Mouse (Mus musculus): ENCODE data around the gene Cdca4. TPM values are rescaled to one million over a fixed set of nuclear protein-coding genes. Genes with fewer than 3 reads are reported as not detected.

Gene Cdca4
- 8.0 and 15.8 TPM in 2 replicates for polyA plus RNA-seq (2012; rRNA removed)

GRCm38 (mm10) chr12:112829244-112829864, at the start of gene Cdca4:
TSS of gene Cdca4 (minus strand) at chr12:112829423.
- Histone ChIP-seq H3K27ac (ENCODE audit: insufficient read depth, low read depth, low read length) (peak within 1 kb of the TSS; percentile 79), H3K27me3 (ENCODE audit: control insufficient read depth, insufficient read depth, low read length) (no peaks in the 10 kb centered on the region), H3K4me3 (ENCODE audit: low read depth, low read length) (peak within 1 kb of the TSS; percentile 97), H3K36me3 (ENCODE audit: control insufficient read depth, insufficient read depth, low read length) (peaks cover 6% of the 10 kb centered on the region; the same call in 1 of the 2 replicates), H3K4me1 (ENCODE audit: control insufficient read depth, insufficient read depth, insufficient read length, low read length) (peaks cover 5% of the 10 kb centered on the region; the same call in 1 of the 2 replicates)
- 1% methylated on average over 72 of the region's 72 CpGs for WGBS
- TF ChIP-seq POLR2A (IDR thresholded peaks at IDR 0.05; ENCODE audit: low read depth, low read length) (peak; percentile 59; the same call in 1 of the 2 replicates), CTCF (IDR thresholded peaks at IDR 0.05; ENCODE audit: extremely low read depth, insufficient read length, insufficient replicate concordance, low read depth, low read length) (no peak)

- WGBS = under 1% methylated on average over 37 of the region's 37 CpGs
Measured at GRCm38 (mm10) chr12:112877607-112878020, 48.4 kb upstream of the Cdca4 start.

GRCm38 (mm10) chr12:112877073-112877576, 47.9 kb upstream of the Cdca4 start:
- peak overlapping the region; percentile 44 for H3K4me3 ChIP-seq (ENCODE audit: low read depth, low read length)
- H3K4me1 ChIP-seq (ENCODE audit: control insufficient read depth, insufficient read depth, insufficient read length, low read length) = peaks cover 33% of the 10 kb centered on the region
- TF ChIP-seq CTCF (IDR thresholded peaks at IDR 0.05; ENCODE audit: extremely low read depth, insufficient read length, insufficient replicate concordance, low read depth, low read length) (no peak), POLR2A (IDR thresholded peaks at IDR 0.05; ENCODE audit: low read depth, low read length) (no peak)
- WGBS = 7% methylated on average over 17 of the region's 17 CpGs
- peaks cover 5% of the 10 kb centered on the region; the same call in 1 of the 2 replicates for H3K27me3 ChIP-seq (ENCODE audit: control insufficient read depth, insufficient read depth, low read length)
- H3K36me3 ChIP-seq (ENCODE audit: control insufficient read depth, insufficient read depth, low read length) = no peaks in the 10 kb centered on the region
- no peak overlapping the region for H3K27ac ChIP-seq (ENCODE audit: insufficient read depth, low read depth, low read length)

More at GRCm38 (mm10) chr12:112877607-112878020, 48.4 kb upstream of the Cdca4 start:
- H3K27ac ChIP-seq (ENCODE audit: insufficient read depth, low read depth, low read length) = no peak overlapping the region
- TF ChIP-seq POLR2A (IDR thresholded peaks at IDR 0.05; ENCODE audit: low read depth, low read length) (no peak), CTCF (IDR thresholded peaks at IDR 0.05; ENCODE audit: extremely low read depth, insufficient read length, insufficient replicate concordance, low read depth, low read length) (no peak)
- peaks cover 33% of the 10 kb centered on the region for H3K4me1 ChIP-seq (ENCODE audit: control insufficient read depth, insufficient read depth, insufficient read length, low read length)
- H3K4me3 ChIP-seq (ENCODE audit: low read depth, low read length) = peak overlapping the region; percentile 44
- no peaks in the 10 kb centered on the region for H3K36me3 ChIP-seq (ENCODE audit: control insufficient read depth, insufficient read depth, low read length)
- peaks cover 5% of the 10 kb centered on the region; the same call in 1 of the 2 replicates for H3K27me3 ChIP-seq (ENCODE audit: control insufficient read depth, insufficient read depth, low read length)

GRCm38 (mm10) chr12:112876332-112877072, 47.3 kb upstream of the Cdca4 start:
- TF ChIP-seq CTCF (IDR thresholded peaks at IDR 0.05; ENCODE audit: extremely low read depth, insufficient read length, insufficient replicate concordance, low read depth, low read length) = no peak
- no peak for TF ChIP-seq POLR2A (IDR thresholded peaks at IDR 0.05; ENCODE audit: low read depth, low read length)
- 4% methylated on average over 28 of the region's 28 CpGs for WGBS
- Histone ChIP-seq H3K27ac (ENCODE audit: insufficient read depth, low read depth, low read length) (no peak overlapping the region; the same call in 1 of the 2 replicates), H3K27me3 (ENCODE audit: control insufficient read depth, insufficient read depth, low read length) (peaks cover 5% of the 10 kb centered on the region; the same call in 1 of the 2 replicates), H3K4me1 (ENCODE audit: control insufficient read depth, insufficient read depth, insufficient read length, low read length) (peaks cover 33% of the 10 kb centered on the region), H3K4me3 (ENCODE audit: low read depth, low read length) (peak overlapping the region; percentile 21), H3K36me3 (ENCODE audit: control insufficient read depth, insufficient read depth, low read length) (no peaks in the 10 kb centered on the region)

- TF ChIP-seq POLR2A (IDR thresholded peaks at IDR 0.05; ENCODE audit: low read depth, low read length) = no peak
- peak; percentile 88 for TF ChIP-seq CTCF (IDR thresholded peaks at IDR 0.05; ENCODE audit: extremely low read depth, insufficient read length, insufficient replicate concordance, low read depth, low read length)
- no peaks in the 10 kb centered on the region for H3K36me3 ChIP-seq (ENCODE audit: control insufficient read depth, insufficient read depth, low read length)
- H3K27me3 ChIP-seq (ENCODE audit: control insufficient read depth, insufficient read depth, low read length) = peaks cover 5% of the 10 kb centered on the region; the same call in 1 of the 2 replicates
- H3K4me3 ChIP-seq (ENCODE audit: low read depth, low read length) = no peak overlapping the region
- no peak overlapping the region for H3K27ac ChIP-seq (ENCODE audit: insufficient read depth, low read depth, low read length)
- peaks cover 39% of the 10 kb centered on the region for H3K4me1 ChIP-seq (ENCODE audit: control insufficient read depth, insufficient read depth, insufficient read length, low read length)
- WGBS = 26% methylated on average over 16 of the region's 16 CpGs
Measured at GRCm38 (mm10) chr12:112875225-112876013, 46.2 kb upstream of the Cdca4 start.

GRCm38 (mm10) chr12:112874199-112874598, 45.0 kb upstream of the Cdca4 start:
- Histone ChIP-seq H3K4me3 (ENCODE audit: low read depth, low read length) (peak overlapping the region; percentile 31), H3K27me3 (ENCODE audit: control insufficient read depth, insufficient read depth, low read length) (peaks cover 5% of the 10 kb centered on the region; the same call in 1 of the 2 replicates), H3K4me1 (ENCODE audit: control insufficient read depth, insufficient read depth, insufficient read length, low read length) (peaks cover 41% of the 10 kb centered on the region), H3K27ac (ENCODE audit: insufficient read depth, low read depth, low read length) (no peak overlapping the region), H3K36me3 (ENCODE audit: control insufficient read depth, insufficient read depth, low read length) (no peaks in the 10 kb centered on the region)
- TF ChIP-seq CTCF (IDR thresholded peaks at IDR 0.05; ENCODE audit: extremely low read depth, insufficient read length, insufficient replicate concordance, low read depth, low read length) (no peak), POLR2A (IDR thresholded peaks at IDR 0.05; ENCODE audit: low read depth, low read length) (no peak)
- 41% methylated on average over 22 of the region's 22 CpGs for WGBS
